Mouse (Mus musculus) C2C12 (cell line): ENCODE measurements around the gene Ankrd2. TPM values are rescaled to one million over a fixed set of nuclear protein-coding genes. Genes with fewer than 3 reads are reported as not detected.

Experiments used
- H3K27me3 ChIP-seq: one replicate; pipeline ENCODE4 v1.6.1; 2011; ENCODE audit not compliant: control insufficient read depth, insufficient read depth, insufficient read length
- H3K36me3 ChIP-seq: one replicate; pipeline ENCODE4 v1.6.1; 2011; ENCODE audit not compliant: control insufficient read depth, insufficient read depth
- H3K4me3 ChIP-seq: one replicate; pipeline ENCODE4 v1.5.1; 2011; ENCODE audit warnings: mild to moderate bottlenecking, control low read depth; ENCODE audit not compliant: poor library complexity, insufficient read depth, severe bottlenecking
- H3K79me2 ChIP-seq: one replicate; pipeline ENCODE4 v1.6.1; 2011; ENCODE audit not compliant: control insufficient read depth, insufficient read depth
- H3K79me3 ChIP-seq: one replicate; pipeline ENCODE4 v1.6.1; 2011; ENCODE audit warnings: low read depth, control low read depth
- H3ac ChIP-seq: one replicate; pipeline ENCODE3; 2011; ENCODE audit warnings: low read depth; ENCODE audit not compliant: control insufficient read depth, insufficient read length
- CEBPB ChIP-seq: IDR thresholded peaks from one replicate; pipeline ENCODE4 v1.6.1; 2011; ENCODE audit warnings: low read depth, mild to moderate bottlenecking, control low read depth, moderate library complexity
- CTCF ChIP-seq: IDR thresholded peaks from one replicate; pipeline ENCODE4 v1.5.1; 2011; ENCODE audit not compliant: control insufficient read depth, insufficient read depth, insufficient read length
- FOSL1 ChIP-seq: IDR thresholded peaks from one replicate; pipeline ENCODE4 v1.8.0; 2011; ENCODE audit warnings: mild to moderate bottlenecking, low read length; ENCODE audit not compliant: poor library complexity, insufficient read depth, severe bottlenecking
- MAX ChIP-seq: IDR thresholded peaks from one replicate; pipeline ENCODE4 v1.6.1; 2011; ENCODE audit warnings: mild to moderate bottlenecking, control low read depth
- MYOG ChIP-seq: IDR thresholded peaks from one replicate; pipeline ENCODE4 v1.6.1; 2011; ENCODE audit not compliant: control insufficient read depth, insufficient read length; ENCODE audit errors: extremely low read depth
- USF1 ChIP-seq: IDR thresholded peaks from one replicate; pipeline ENCODE4 v1.6.1; 2011; ENCODE audit warnings: low read depth, mild to moderate bottlenecking, control low read depth, moderate library complexity
- polyA plus RNA-seq: library from polyadenylated mRNA; unstranded; fragments of >200 nt; fragmentation: generic; extraction: Trizol; gene quantifications from one replicate; pipeline ENCODE4 v1.2.1, GENCODE M21; 2012; ENCODE audit warnings: missing spikeins

Gene Ankrd2
- polyA plus RNA-seq, 1 experiment: 0.15 TPM

GRCm38 (mm10) chr19:42086166-42086565 lies 50.4 kb downstream of the Ankrd2 start, which contains the start of gene Morn4:
TSS of gene Morn4 (minus strand) at chr19:42086357.
- TF ChIP-seq CTCF (no peak), USF1 (no peak), FOSL1 (no peak)
- Histone ChIP-seq H3K79me3 (peaks cover 4% of the 10 kb centered on the region), H3K79me2 (peaks cover 15% of the 10 kb centered on the region), H3ac (peak within 1 kb of the TSS; percentile 81), H3K4me3 (peak within 1 kb of the TSS; percentile 57), H3K27me3 (no peaks in the 10 kb centered on the region), H3K36me3 (no peaks in the 10 kb centered on the region)

GRCm38 (mm10) chr19:42089103-42089747 lies 53.4 kb downstream of the Ankrd2 start:
- Histone ChIP-seq H3K79me3 (peaks cover 18% of the 10 kb centered on the region), H3ac (no peak overlapping the region), H3K79me2 (peaks cover 44% of the 10 kb centered on the region), H3K27me3 (no peaks in the 10 kb centered on the region), H3K4me3 (no peak overlapping the region), H3K36me3 (peaks cover 1% of the 10 kb centered on the region)
- TF ChIP-seq FOSL1 (no peak), USF1 (peak; percentile 90)

GRCm38 (mm10) chr19:42089748-42090595 lies 54.2 kb downstream of the Ankrd2 start, which contains the start of gene Pi4k2a:
TSS of gene Pi4k2a (plus strand) at chr19:42090470.
- Histone ChIP-seq H3K79me2 (peaks cover 52% of the 10 kb centered on the region), H3K4me3 (peak within 1 kb of the TSS; percentile 64), H3ac (peak within 1 kb of the TSS; percentile 83), H3K36me3 (peaks cover 9% of the 10 kb centered on the region), H3K27me3 (no peaks in the 10 kb centered on the region), H3K79me3 (peaks cover 18% of the 10 kb centered on the region)
- no peak for TF ChIP-seq CTCF
- TF ChIP-seq USF1: no peak
- no peak for TF ChIP-seq FOSL1
- peak; percentile 21 for TF ChIP-seq CEBPB
- TF ChIP-seq MAX: peak; percentile 85

- peaks cover 20% of the 10 kb centered on the region for H3K79me3 ChIP-seq
- peak overlapping the region; percentile 83 for H3ac ChIP-seq
- TF ChIP-seq MAX (no peak), MYOG (no peak), FOSL1 (no peak), CTCF (no peak)
- H3K79me2 ChIP-seq: peaks cover 55% of the 10 kb centered on the region
- H3K4me3 ChIP-seq: peak overlapping the region; percentile 64
- no peaks in the 10 kb centered on the region for H3K27me3 ChIP-seq
- H3K36me3 ChIP-seq: peaks cover 16% of the 10 kb centered on the region
Observed at GRCm38 (mm10) chr19:42090637-42091141, 54.9 kb downstream of the Ankrd2 start.

Other genes with a start within 250 kb of the Ankrd2 start
- gene Arhgap19, start 234.0 kb upstream of the Ankrd2 start, polyA plus RNA-seq: 8.9 TPM
- 0.06 TPM for gene Frat1, start 206.0 kb upstream of the Ankrd2 start, polyA plus RNA-seq
- 0.60 TPM for gene Frat2, start 187.9 kb upstream of the Ankrd2 start, polyA plus RNA-seq
- gene Rrp12, start 139.8 kb upstream of the Ankrd2 start, polyA plus RNA-seq: 33.6 TPM
- 736 TPM for gene Pgam1, start 124.1 kb upstream of the Ankrd2 start, polyA plus RNA-seq
- 46.5 TPM for gene Exosc1, start 102.6 kb upstream of the Ankrd2 start, polyA plus RNA-seq
- gene Zdhhc16, start 102.5 kb upstream of the Ankrd2 start, polyA plus RNA-seq: 104 TPM
- gene Mms19, start 54.8 kb upstream of the Ankrd2 start, polyA plus RNA-seq: 21.9 TPM
- 73.0 TPM for gene Ubtd1, start 54.2 kb upstream of the Ankrd2 start, polyA plus RNA-seq
- 0.30 TPM for gene Hoga1, start 9.6 kb downstream of the Ankrd2 start, polyA plus RNA-seq
- 0.18 TPM for gene 4933411K16Rik, start 16.2 kb downstream of the Ankrd2 start, polyA plus RNA-seq
- gene Morn4, start 50.4 kb downstream of the Ankrd2 start, polyA plus RNA-seq: 16.5 TPM
- gene Pi4k2a, start 54.5 kb downstream of the Ankrd2 start, polyA plus RNA-seq: 18.7 TPM
- gene Avpi1, start 93.1 kb downstream of the Ankrd2 start, polyA plus RNA-seq: 92.7 TPM
- gene Marveld1, start 111.4 kb downstream of the Ankrd2 start, polyA plus RNA-seq: 33.0 TPM
- gene Zfyve27, start 128.0 kb downstream of the Ankrd2 start, polyA plus RNA-seq: 11.3 TPM
- gene Sfrp5, start 166.3 kb downstream of the Ankrd2 start, polyA plus RNA-seq: not detected
- gene Golga7b, start 211.6 kb downstream of the Ankrd2 start, polyA plus RNA-seq: 0.04 TPM